In the genomic region with DNA sequence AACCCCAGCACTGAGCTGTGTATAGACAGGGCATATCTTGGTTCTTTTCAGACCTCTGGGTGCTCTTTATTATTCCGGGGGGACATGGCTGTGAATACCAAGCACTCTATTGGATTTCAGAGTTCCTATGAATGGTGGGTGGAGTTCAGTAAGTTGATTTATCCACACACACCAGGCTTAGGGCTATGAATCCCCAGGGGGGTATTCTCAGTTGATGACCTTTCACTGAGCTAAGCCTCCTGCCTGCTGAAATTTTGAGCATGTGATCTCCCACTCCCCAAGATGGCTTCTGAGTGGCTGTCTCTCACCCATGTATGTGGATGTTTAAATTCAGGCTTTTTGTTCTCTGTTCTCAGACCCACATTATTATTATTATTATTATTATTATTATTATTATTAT, we compare ENCODE assay signal across 23 mouse cellular contexts.
"Had no signal": no experiment of that assay in that cellular context is flagged by ENCODE, and none has a peak within 500 bp of the region (broad histone marks: within the 10 kb centered on the region; RNA-seq: fewer than 3 reads in every experiment).

No protein-coding gene starts in this region.

- H3K4me3 ChIP-seq: limb, embryonic 10.5 days; limb, embryonic 13.5 days; liver, embryonic 12.5 days; liver, embryonic 15.5 days; lung, embryonic 15.5 days; megakaryocyte, embryonic 14.5 days had no signal

- DNase-seq: kidney, adult 18-20 months; kidney, adult 9 months; kidney, postnatal 14 days; kidney, postnatal 4 days; layer of hippocampus, adult 9-11 months; liver; lung, adult 18-20 months; lung, postnatal 10 days; lung, postnatal 36 days; midbrain, embryonic 14.5 days; retina, postnatal 1 day; right cerebral cortex, postnatal 25 days; spleen, adult 18-20 months; thymus, adult 2 months; thymus, postnatal 14 days; thymus, postnatal 4 days had no signal

- H3K9me3 ChIP-seq: limb, embryonic 10.5 days; limb, embryonic 13.5 days; liver, embryonic 12.5 days; liver, embryonic 15.5 days; lung, embryonic 15.5 days; megakaryocyte, embryonic 14.5 days had no signal

- ATAC-seq: intestine, embryonic 16.5 days; liver, embryonic 12.5 days had no signal

- H3K4me2 ChIP-seq: limb, embryonic 13.5 days; liver, embryonic 12.5 days; liver, embryonic 15.5 days; lung, embryonic 15.5 days had no signal

- H3K27me3 ChIP-seq: limb, embryonic 13.5 days; liver, embryonic 12.5 days; liver, embryonic 15.5 days; lung, embryonic 15.5 days; megakaryocyte, embryonic 14.5 days had no signal

- H3K36me3 ChIP-seq: limb, embryonic 10.5 days; limb, embryonic 13.5 days; liver, embryonic 12.5 days; liver, embryonic 15.5 days; lung, embryonic 15.5 days had no signal

- H3K27ac ChIP-seq: limb, embryonic 10.5 days; limb, embryonic 13.5 days; liver, embryonic 12.5 days; liver, embryonic 15.5 days; lung, embryonic 15.5 days had no signal

- H3K4me1 ChIP-seq: limb, embryonic 10.5 days; limb, embryonic 13.5 days; liver, embryonic 12.5 days; liver, embryonic 15.5 days; lung, embryonic 15.5 days had no signal

- H3K9ac ChIP-seq: limb, embryonic 13.5 days; liver, embryonic 12.5 days; liver, embryonic 15.5 days; lung, embryonic 15.5 days had no signal
